Mouse (Mus musculus) kidney, adult 18-20 months (tissue): ENCODE results near the gene Kpna3.
"Not testable (repeated sequence)": the region's sequence is repeated elsewhere in the genome, so short reads cannot be mapped to it uniquely, and the experiment has no call there.

Source experiments
- DNase-seq: peaks from one replicate; pipeline ENCODE4 v3.0.0; 2021

Kpna3 gene

GRCm38 (mm10) chr14:61390586-61390985, 49.1 kb downstream of the Kpna3 start:
- DNase-seq: no peak

DNA sequence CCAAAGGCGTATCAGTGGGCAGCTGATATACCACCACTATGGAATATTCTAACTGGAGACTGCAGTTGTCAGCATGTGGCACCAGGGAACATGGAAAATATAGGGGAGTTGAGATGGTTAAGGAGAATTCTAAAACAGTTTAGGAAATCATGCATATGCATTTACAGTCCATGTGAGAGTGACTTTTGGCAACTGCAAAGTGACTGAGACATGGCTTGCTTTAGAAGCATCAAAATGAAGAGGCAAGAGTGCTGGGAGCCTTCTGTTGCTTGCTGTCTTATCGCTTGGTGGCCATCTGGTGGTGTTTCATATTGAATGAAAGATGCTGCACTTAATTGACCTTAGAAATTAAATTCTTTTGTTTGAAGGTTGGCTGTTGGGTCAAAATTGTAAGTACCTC, 72.4 kb downstream of the Kpna3 start:
- no peak for DNase-seq

DNA sequence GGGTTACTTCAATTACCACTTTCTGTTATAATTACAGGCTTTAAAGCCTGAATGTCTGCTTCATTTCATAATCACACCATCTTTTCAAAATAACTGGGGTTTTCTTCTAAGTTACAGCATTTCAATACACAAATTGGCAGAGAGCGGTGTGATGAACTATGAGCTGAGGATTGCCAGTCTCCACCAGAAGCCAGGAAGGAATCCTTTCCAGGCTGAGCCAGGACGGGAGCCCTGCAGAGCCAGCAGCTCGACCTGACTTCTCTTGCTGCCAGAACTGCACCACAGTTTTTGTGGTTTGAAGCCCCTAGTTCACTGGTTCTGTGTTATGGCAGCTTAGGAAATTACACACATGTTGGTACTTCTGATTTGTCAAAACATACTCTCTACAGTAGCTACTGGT, 75.0 kb downstream of the Kpna3 start:
- no peak for DNase-seq

DNA sequence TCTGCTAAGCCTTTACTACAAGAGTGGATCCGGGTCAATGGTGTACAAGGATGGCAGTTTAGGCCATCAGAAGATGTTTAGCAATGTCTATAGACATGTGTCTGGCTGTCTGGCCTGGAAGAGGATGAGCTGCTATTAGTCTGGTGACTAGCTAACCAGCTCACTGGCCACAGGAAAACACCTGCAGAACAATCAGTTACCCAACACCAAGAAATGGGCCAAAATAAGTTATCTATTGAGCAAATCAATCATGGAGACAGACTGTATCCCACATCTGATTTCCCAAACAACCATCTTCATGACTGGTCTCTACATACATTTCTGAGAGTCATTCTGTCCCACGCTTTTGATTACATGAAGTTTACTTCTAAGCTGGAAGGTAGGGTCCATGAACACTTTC, 75.9 kb downstream of the Kpna3 start:
- no peak for DNase-seq

DNA sequence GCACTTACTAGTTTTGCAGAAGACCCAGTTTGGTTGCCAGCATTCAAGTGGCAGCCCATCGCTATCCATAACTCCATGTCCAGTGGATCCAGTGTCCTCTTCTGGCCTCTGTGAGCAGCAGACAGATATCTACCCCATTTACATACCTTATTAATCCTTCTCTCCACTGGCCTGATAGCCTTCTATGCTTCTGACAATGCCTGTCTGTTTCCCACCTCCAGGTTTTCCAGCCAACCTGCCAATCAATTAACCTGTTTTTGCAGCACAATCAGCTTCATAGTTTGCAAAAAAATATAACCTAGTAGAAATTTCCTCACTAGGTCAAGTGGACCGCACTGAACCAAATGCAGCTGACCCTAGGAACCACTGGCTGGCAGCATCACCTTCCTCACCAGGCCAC, 77.4 kb downstream of the Kpna3 start:
- DNase-seq: no peak

GRCm38 (mm10) chr14:61360981-61361511, 78.6 kb downstream of the Kpna3 start:
- no peak for DNase-seq

DNA sequence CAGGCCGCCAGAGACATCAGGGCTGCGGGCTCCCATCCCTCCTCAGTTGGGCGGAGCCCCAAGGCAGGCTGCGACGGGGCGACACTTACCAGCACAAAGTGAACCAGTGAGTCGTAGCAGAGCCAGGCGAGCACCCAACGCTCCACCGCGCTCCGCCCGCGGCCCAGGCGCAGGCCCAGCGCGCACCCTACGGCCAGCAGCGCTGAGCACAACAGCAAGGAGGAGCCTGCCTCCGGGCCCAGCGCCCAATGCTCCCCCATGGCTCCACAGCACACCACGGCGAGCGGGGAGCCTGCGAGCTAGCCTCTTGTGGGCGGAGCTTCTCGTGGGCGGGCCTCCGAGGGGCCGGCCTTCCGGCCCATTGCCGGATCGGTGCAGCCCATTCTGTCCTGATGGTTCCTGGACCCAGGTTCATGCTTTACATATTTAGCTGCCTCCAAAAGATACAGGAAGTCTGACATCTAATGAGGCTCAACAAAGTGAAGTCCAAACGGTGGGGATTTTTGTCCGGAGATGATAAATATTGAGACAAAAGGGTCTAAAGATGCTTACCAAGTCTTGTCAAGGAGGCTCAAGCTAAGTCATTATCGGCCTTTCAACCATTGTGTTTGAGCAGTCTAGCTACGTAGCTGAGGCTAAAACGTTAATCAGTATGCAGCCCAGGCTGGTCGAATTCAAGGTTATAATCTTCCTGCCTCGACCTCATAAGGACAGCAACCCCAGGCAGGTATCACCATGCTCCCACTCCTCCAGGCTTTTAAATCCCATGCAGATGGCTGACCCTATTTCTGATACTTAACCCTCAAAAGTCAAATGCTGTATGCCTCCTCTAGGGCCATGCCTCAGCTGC, 79.3 kb downstream of the Kpna3 start, which contains the start of gene Ebpl:
Gene Ebpl, minus strand, starts transcription at position 309 of the 850 bp plus-strand sequence.
- peak; percentile 91 for DNase-seq

- DNase-seq: no peak
Observed at GRCm38 (mm10) chr14:61354251-61355235, 85.1 kb downstream of the Kpna3 start.

DNA sequence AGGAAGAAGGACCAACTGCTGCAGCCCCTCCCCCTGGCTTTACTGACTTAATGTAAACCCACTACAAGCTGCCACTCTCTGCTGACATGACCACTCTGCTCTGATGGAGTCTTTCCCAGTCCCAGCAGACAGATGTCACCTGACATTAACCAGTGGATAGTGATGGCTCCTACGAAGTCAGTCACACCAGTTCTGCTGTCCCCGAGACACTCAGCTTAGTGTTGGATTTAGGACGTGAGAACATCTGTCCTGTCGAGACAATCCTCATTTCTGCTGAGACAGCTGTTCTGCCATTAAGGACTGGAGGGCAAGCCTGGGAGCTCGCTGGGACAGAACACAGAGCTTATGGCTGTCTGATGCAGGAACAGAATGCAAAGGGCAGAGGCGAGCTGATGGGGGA, 88.9 kb downstream of the Kpna3 start:
- no peak for DNase-seq

DNA sequence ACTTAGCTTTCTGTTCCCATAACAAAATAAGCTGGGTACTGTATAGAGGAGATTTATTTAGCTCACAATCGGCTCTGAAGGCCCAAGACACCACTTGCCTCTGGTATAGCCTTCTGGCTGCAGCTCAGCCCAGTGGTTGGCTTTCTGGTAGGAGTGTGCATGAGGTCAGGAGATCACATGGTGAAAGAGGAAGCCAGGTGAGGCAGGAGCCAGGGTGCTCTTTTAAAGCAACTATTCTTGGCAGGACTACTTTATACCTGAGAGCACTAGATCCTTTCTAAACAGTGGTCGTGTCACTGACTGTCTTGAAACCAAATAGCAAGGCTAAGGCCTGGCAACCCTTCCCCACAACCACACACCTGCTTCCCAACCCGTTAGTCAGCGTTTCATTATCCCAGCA, 89.8 kb downstream of the Kpna3 start:
- no peak for DNase-seq

DNA sequence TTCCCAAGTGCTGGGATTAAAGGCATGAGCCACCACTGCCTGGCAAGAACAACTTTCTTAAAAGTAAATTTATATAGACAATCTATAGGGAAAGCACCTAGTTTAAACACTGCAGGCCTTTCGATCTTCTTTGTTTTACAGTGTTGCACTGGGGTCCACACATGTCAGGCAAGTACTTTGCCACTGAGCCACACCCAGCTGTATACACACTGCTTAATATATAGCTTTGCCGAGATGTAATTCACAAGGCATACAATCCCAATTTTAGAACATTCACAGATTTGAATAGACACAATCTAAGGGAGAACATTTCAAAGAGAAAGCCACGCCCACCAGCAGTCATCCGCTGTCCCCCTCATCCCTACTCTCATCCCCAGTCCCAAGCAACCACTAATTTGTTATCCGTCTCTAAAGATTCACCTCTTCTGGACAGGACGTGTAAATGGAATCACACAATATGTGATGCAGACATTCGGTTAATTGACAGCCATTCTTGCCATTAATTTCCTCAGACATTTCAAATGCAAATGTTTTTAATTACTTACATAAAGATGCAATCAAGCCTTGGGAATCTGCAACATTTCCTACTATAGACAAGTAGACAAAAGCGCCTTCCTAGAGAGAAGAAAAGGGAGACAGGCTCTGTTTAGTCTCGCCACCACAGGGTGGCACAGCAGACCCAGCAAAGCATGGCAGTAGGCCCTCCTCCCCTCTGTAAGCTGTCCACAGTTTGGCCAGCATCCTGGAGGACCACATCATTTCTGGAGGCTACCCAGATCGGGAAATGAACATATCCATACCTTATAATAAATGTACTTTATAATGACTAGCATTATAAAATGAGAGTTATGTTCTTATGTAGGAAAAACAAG, 92.6 kb downstream of the Kpna3 start:
- no peak for DNase-seq

- no peak for DNase-seq
Observed at GRCm38 (mm10) chr14:61344590-61344989, 95.1 kb downstream of the Kpna3 start.

- DNase-seq: no peak
Observed at GRCm38 (mm10) chr14:61339381-61339780, 100.3 kb downstream of the Kpna3 start.

DNA sequence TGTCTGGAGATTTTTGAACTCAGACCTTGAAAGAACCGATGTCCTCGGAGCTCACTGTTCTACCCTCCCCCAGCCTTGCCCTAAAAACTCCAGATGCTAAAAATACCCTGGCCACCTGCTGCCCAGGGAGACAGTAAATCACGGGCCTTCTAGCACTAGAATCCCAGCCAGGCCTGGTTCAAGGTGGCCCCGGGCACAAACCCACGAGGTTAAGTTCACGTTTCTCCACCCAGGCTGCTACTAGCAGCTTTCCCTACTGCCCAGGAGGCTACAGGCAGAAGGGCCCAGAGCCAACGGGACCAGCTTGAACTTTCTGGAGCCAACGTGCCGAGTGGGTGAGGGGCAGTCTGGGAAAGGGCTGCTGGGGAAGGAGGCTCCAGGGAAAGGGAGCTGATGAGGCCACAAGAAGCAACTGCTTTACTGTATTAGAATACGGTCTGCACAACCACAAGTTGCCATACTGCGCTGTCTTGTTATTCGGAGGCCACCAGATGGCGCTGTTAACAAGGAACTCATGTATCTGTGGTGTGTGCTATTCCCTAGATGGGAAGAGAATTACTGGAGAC, 108.6 kb downstream of the Kpna3 start:
- peak; percentile 74 for DNase-seq

GRCm38 (mm10) chr14:61330591-61330990, 109.1 kb downstream of the Kpna3 start:
- no peak for DNase-seq

DNA sequence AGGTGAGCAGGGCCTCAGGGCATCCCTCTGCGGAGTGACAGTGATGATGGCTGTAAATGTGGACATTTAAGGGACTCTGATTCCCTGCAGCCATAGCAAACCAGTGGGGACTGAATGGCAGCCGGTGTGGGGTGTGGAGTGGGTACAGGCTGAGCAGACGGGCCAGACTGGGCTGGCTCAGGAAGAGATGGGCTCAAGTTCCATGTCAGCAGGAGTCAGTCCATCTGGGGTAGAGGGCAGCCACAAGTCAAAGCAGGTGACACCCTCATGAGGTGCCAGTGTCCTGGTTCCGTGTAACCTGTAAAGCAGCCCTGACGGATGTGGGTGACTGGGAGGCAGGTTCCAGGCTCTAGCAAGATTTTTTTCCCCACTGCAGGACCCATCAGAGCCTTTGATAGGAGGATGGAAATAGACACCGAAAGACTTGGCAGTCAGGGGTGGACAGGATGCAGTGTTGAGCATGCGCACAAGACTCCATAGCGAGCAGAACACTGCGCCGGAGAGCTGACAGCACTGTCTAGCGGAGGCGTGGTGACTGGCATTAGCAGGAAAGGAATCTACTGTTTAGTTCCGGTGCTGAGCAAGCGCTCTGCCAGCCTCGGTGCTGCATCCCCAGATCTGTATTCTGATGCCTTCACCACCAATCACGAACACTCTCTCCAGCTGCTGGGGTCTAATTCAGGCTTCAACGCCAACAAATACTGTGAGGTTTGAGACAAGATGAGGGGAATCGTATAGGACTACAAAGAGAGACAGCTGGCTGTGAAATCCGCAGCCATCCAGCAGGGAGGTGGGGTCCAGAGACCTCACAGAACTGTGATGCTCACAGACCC, 111.8 kb downstream of the Kpna3 start:
- peak; percentile 30 for DNase-seq

GRCm38 (mm10) chr14:61327007-61327406, 112.7 kb downstream of the Kpna3 start:
- not testable (repeated sequence) for DNase-seq

GRCm38 (mm10) chr14:61322740-61323139, 116.9 kb downstream of the Kpna3 start:
- DNase-seq: no peak

GRCm38 (mm10) chr14:61321200-61321599, 118.5 kb downstream of the Kpna3 start:
- DNase-seq: no peak

- DNase-seq: no peak
Observed at GRCm38 (mm10) chr14:61320765-61321164, 118.9 kb downstream of the Kpna3 start.

- DNase-seq: peak; percentile 55
Observed at GRCm38 (mm10) chr14:61316861-61317260, 122.8 kb downstream of the Kpna3 start.
